Mouse (Mus musculus) cerebellum, postnatal 36 days (tissue): ENCODE data around the gene Prdm16.

ENCODE experiments used
- DNase-seq, 2 experiments: peaks; one replicate each; pipeline ENCODE4 v3.0.0; 2021 to 2022; ENCODE audit warnings: mixed read lengths in 2 of 2

Prdm16 gene

DNA sequence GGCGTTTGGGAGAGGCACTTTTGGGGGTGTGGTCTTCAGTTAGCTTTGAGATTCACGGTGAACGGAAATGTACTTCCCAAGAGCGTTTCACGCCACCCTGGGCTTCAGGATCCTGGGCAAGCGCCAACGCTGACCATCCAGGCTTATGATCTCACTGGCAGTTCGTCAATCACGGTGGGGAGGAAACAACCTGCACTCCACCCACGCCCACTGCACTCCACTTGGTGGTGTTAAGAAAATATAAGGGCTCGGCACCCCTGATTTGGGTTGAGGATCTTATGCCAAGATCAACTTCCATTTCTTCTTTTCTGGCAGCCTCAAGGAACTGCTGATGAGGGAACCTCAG is 323.1 kb downstream of the Prdm16 start:
- DNase-seq = no peak

- no peak for DNase-seq
Measured at GRCm38 (mm10) chr4:154312935-154313621, 323.6 kb downstream of the Prdm16 start.

GRCm38 (mm10) chr4:154312143-154312812 is 324.4 kb downstream of the Prdm16 start:
- no peak for DNase-seq

GRCm38 (mm10) chr4:154310576-154311262 is 326.0 kb downstream of the Prdm16 start:
- no peak for DNase-seq

GRCm38 (mm10) chr4:154309131-154309530 is 327.5 kb downstream of the Prdm16 start:
- DNase-seq = no peak

- peak; percentile 42 to 52 for DNase-seq
Measured at GRCm38 (mm10) chr4:154301466-154301881, 335.2 kb downstream of the Prdm16 start, which contains the start of gene Arhgef16. TSS of gene Arhgef16 (minus strand) at chr4:154301676.

GRCm38 (mm10) chr4:154299541-154300271 is 337.0 kb downstream of the Prdm16 start:
- no peak for DNase-seq

DNA sequence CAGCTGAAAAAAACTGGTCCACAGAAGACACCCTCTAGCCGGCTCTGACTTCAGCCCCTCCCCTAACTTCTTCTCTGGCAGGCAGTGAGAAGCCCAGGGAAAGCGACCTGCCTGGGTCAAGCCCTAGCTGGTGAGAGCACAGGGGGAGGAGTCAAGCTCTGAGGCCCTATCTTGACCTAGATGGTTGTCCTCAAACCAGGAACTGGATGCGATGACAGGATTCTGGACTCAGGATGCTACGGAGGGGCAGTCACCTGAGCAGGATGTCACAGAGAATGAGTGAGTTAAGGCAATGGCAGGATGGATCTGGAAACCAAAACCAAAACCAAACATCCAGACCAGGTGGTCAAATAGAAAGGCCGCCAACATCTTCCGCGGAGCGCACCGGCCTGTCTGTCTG is 338.9 kb downstream of the Prdm16 start:
- DNase-seq = no peak

GRCm38 (mm10) chr4:154294262-154294731 is 342.4 kb downstream of the Prdm16 start:
- DNase-seq = no peak

- DNase-seq = no peak
Measured at GRCm38 (mm10) chr4:154293735-154294201, 342.9 kb downstream of the Prdm16 start.

DNA sequence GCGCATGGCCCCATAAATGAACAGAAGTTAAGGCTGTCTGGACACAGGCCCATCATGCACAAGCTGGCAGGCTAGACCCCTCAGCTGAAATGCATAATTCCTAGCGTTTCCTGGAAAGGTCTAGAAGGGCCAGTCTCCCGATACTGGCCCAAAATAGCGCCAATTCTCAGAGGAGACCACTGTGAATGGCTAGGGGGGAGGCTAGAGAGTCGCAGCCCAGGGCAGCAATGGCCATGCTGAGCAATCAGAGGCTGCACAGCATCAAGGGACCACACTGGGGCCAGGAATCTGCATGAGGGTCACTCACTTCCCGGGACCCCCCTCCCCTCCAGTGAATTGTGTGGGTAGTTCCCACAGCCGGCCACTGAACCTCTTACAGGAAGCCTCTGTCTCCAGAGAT is 353.0 kb downstream of the Prdm16 start:
- DNase-seq = no peak

GRCm38 (mm10) chr4:154279481-154279880 is 357.2 kb downstream of the Prdm16 start:
- DNase-seq = no peak

DNA sequence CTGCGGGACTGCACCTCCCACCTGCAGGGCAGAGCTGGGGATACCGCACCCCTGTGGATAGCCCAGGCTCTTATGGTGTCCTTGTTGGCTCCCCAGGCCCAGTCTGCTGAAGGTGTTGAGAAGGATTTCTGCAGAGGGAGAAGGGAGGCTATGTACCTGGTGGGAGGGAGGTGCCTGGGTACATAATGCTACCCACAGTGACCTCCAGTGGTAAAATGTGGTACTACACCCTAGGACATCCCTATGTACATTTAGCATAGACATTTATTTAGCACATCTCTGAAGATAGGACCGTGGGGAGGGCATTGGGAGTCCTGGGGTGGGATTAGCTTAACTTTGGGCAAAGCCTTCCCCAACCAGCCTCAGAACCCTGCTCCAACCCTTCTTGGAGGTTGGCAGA is 363.7 kb downstream of the Prdm16 start:
- DNase-seq = peak; percentile 19 to 45

GRCm38 (mm10) chr4:154269520-154269919 is 367.2 kb downstream of the Prdm16 start:
- DNase-seq = no peak

GRCm38 (mm10) chr4:154267511-154267910 is 369.2 kb downstream of the Prdm16 start:
- DNase-seq = peak; percentile 26 to 28
